Mouse (Mus musculus): ENCODE results near the gene Corin. TPM values are rescaled to one million over a fixed set of nuclear protein-coding genes. Genes with fewer than 3 reads are reported as not detected.

Corin gene
- polyA plus RNA-seq, 1 experiment from 2014 or later: 3.5 TPM

Other genes with a start within 250 kb of the Corin start
- 17.0 and 31.0 TPM in 2 replicates for gene Nfxl1, start 55.2 kb upstream of the Corin start, polyA plus RNA-seq (2014; fragmentation: Nextera tagmentation; extraction: Ambion mirVana)
- gene Zar1, start 76.8 kb upstream of the Corin start, polyA plus RNA-seq (2014; fragmentation: Nextera tagmentation; extraction: Ambion mirVana): 0.36 and 0.45 TPM in 2 replicates
- 0.39 TPM in 1 of 2 replicates, not detected in the other for gene Gm5868, start 83.1 kb upstream of the Corin start, polyA plus RNA-seq (2014; fragmentation: Nextera tagmentation; extraction: Ambion mirVana)
- not detected in 2 replicates for gene Cnga1, start 139.8 kb upstream of the Corin start, polyA plus RNA-seq (2014; fragmentation: Nextera tagmentation; extraction: Ambion mirVana)
- gene Nipal1, start 143.3 kb upstream of the Corin start, polyA plus RNA-seq (2014; fragmentation: Nextera tagmentation; extraction: Ambion mirVana): 1.4 and 1.9 TPM in 2 replicates
- gene Txk, start 248.3 kb upstream of the Corin start, polyA plus RNA-seq (2014; fragmentation: Nextera tagmentation; extraction: Ambion mirVana): 0.26 TPM in 1 of 2 replicates, not detected in the other